Mouse (Mus musculus): ENCODE data around the gene Adamts4. TPM values are rescaled to one million over a fixed set of nuclear protein-coding genes. Genes with fewer than 3 reads are reported as not detected.

Adamts4 gene
- polyA plus RNA-seq, 1 experiment from 2014 or later = 3.0 TPM

DNA sequence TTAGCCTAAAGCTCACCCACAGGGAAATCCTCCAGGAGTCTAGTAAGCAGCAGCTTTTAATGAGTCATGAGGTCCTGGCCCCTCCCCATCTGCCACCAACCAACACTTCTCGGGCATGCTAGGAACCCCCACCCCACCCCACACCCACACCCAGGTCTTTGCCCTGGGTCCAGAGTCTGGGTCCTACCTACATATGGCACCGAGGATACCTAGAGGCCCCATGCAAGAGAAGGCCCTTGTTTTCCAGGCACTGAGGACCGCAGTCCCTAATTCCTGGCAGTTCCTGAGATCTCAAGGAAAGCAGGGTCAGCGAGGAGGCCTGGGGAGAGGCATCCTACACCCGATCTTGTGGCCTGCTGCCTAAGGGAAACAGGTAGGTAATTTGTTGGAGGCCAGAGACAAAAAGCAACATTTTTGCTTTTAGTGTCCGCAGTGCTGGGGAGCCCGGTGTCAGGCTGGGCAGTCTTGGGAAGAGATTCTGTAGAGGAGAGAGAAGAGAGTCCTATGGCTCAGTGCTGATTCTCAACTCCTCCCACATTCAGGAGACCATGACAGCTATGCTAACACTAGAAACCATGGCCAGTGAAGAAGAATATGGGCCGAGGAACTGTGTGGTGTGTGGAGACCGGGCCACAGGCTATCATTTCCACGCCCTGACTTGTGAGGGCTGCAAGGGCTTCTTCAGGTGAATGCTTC is 36.3 kb upstream of the Adamts4 start, which contains the start of gene Nr1i3:
Nr1i3 (plus strand) TSS at position 170 of the 696 bp plus-strand sequence.
- peaks cover 15% of the 10 kb centered on the region for H3K36me3 ChIP-seq (ENCODE audit: control insufficient read depth, insufficient read depth, low read length)
- 70% methylated on average over 10 of the region's 10 CpGs for WGBS
- H3K9me3 ChIP-seq (ENCODE audit: control insufficient read depth, low read length) = no peaks in the 10 kb centered on the region
- H3K9ac ChIP-seq (ENCODE audit: low read length) = no peak within 1 kb of the TSS
- no peak for ATAC-seq (ENCODE audit: insufficient number of reproducible peaks, insufficient read depth, low FRiP score, low read depth)
- H3K27me3 ChIP-seq (ENCODE audit: control insufficient read depth, insufficient read depth, low read length) = no peaks in the 10 kb centered on the region
- H3K4me2 ChIP-seq (ENCODE audit: low read length) = no peak within 1 kb of the TSS
- no peak within 1 kb of the TSS for H3K4me3 ChIP-seq (ENCODE audit: control insufficient read depth in 1 of 2, insufficient read depth in 1 of 2, low read depth in 1 of 2, low read length in 2 of 2)
- no peak within 1 kb of the TSS for H3K27ac ChIP-seq (replicated peaks in 1 of 2; ENCODE audit: control insufficient read depth in 1 of 2, insufficient read depth in 1 of 2, low read depth in 2 of 2, low read length in 2 of 2)
- peaks cover 7 to 9% of the 10 kb centered on the region in 2 experiments; a peak in 3 of 4 replicates for H3K4me1 ChIP-seq (ENCODE audit: control insufficient read depth in 2 of 2, insufficient read depth in 2 of 2, low read length in 2 of 2)

- no peak overlapping the region for H3K9ac ChIP-seq (ENCODE audit: low read length)
- H3K4me1 ChIP-seq (ENCODE audit: control insufficient read depth in 2 of 2, insufficient read depth in 2 of 2, low read length in 2 of 2) = peaks cover 7 to 11% of the 10 kb centered on the region in 2 experiments
- no peak overlapping the region for H3K27ac ChIP-seq (replicated peaks in 1 of 2; ENCODE audit: control insufficient read depth in 1 of 2, insufficient read depth in 1 of 2, low read depth in 2 of 2, low read length in 2 of 2)
- no peak for ATAC-seq (ENCODE audit: insufficient number of reproducible peaks, insufficient read depth, low FRiP score, low read depth)
- H3K4me2 ChIP-seq (ENCODE audit: low read length) = no peak overlapping the region
- H3K4me3 ChIP-seq (ENCODE audit: control insufficient read depth in 1 of 2, insufficient read depth in 1 of 2, low read depth in 1 of 2, low read length in 2 of 2) = no peak overlapping the region
- peaks cover 32% of the 10 kb centered on the region for H3K36me3 ChIP-seq (ENCODE audit: control insufficient read depth, insufficient read depth, low read length)
- no peaks in the 10 kb centered on the region for H3K9me3 ChIP-seq (ENCODE audit: control insufficient read depth, low read length)
- H3K27me3 ChIP-seq (ENCODE audit: control insufficient read depth, insufficient read depth, low read length) = no peaks in the 10 kb centered on the region
- WGBS = 68% methylated on average over 18 of the region's 18 CpGs
Measured at GRCm38 (mm10) chr1:171216241-171216955, 33.8 kb upstream of the Adamts4 start.

DNA sequence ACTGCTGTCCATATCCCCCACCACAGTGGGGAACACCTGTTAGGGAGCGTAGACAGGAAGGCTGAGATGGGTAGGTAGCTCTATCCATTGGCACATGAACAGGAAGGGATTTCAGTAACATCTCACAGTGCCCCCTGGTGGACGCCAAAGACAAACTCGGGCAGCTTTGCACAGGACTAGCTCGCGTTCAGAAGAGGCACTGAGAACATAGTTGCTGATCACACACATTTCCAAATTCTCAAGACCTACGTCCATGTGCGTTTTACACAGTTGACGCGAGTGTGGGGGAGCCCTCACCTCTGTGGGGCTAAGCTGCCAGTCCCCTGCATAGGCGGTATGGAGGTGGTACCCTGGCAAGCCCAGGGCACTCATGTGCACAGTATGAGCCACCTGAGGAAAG is 29.4 kb upstream of the Adamts4 start:
- no peaks in the 10 kb centered on the region for H3K27me3 ChIP-seq (ENCODE audit: control insufficient read depth, insufficient read depth, low read length)
- H3K9ac ChIP-seq (ENCODE audit: low read length) = 0 out of 2 replicates have a peak overlapping the region, but pooled peaks have one; percentile 80
- ATAC-seq (ENCODE audit: insufficient number of reproducible peaks, insufficient read depth, low FRiP score, low read depth) = no peak
- 9% methylated on average over 10 of the region's 10 CpGs for WGBS
- peaks cover 8 to 22% of the 10 kb centered on the region in 2 experiments for H3K4me1 ChIP-seq (ENCODE audit: control insufficient read depth in 2 of 2, insufficient read depth in 2 of 2, low read length in 2 of 2)
- H3K9me3 ChIP-seq (ENCODE audit: control insufficient read depth, low read length) = no peaks in the 10 kb centered on the region
- 0 out of 4 replicates have a peak overlapping the region, but pooled peaks of 1 of the 2 experiments have one; percentile 46 for H3K27ac ChIP-seq (replicated peaks in 1 of 2; ENCODE audit: control insufficient read depth in 1 of 2, insufficient read depth in 1 of 2, low read depth in 2 of 2, low read length in 2 of 2)
- H3K4me3 ChIP-seq (ENCODE audit: control insufficient read depth in 1 of 2, insufficient read depth in 1 of 2, low read depth in 1 of 2, low read length in 2 of 2) = peak overlapping the region; percentile 13 to 49; a peak in 2 of 4 replicates
- H3K36me3 ChIP-seq (ENCODE audit: control insufficient read depth, insufficient read depth, low read length) = peaks cover 32% of the 10 kb centered on the region
- peak overlapping the region; percentile 87 for H3K4me2 ChIP-seq (ENCODE audit: low read length)

GRCm38 (mm10) chr1:171221281-171222193 is 28.7 kb upstream of the Adamts4 start:
- no peaks in the 10 kb centered on the region for H3K9me3 ChIP-seq (ENCODE audit: control insufficient read depth, low read length)
- H3K36me3 ChIP-seq (ENCODE audit: control insufficient read depth, insufficient read depth, low read length) = peaks cover 32% of the 10 kb centered on the region
- H3K4me3 ChIP-seq (ENCODE audit: control insufficient read depth in 1 of 2, insufficient read depth in 1 of 2, low read depth in 1 of 2, low read length in 2 of 2) = peak overlapping the region; percentile 49 to 70
- H3K27me3 ChIP-seq (ENCODE audit: control insufficient read depth, insufficient read depth, low read length) = no peaks in the 10 kb centered on the region
- H3K27ac ChIP-seq (replicated peaks in 1 of 2; ENCODE audit: control insufficient read depth in 1 of 2, insufficient read depth in 1 of 2, low read depth in 2 of 2, low read length in 2 of 2) = peak overlapping the region in 1 of 2 experiments; percentile 46; a peak in 2 of 4 replicates
- peak overlapping the region; percentile 80 for H3K9ac ChIP-seq (ENCODE audit: low read length)
- ATAC-seq (ENCODE audit: insufficient number of reproducible peaks, insufficient read depth, low FRiP score, low read depth) = no peak
- H3K4me1 ChIP-seq (ENCODE audit: control insufficient read depth in 2 of 2, insufficient read depth in 2 of 2, low read length in 2 of 2) = peaks cover 5 to 17% of the 10 kb centered on the region in 2 experiments
- WGBS = 5% methylated on average over 22 of the region's 22 CpGs
- H3K4me2 ChIP-seq (ENCODE audit: low read length) = peak overlapping the region; percentile 87

GRCm38 (mm10) chr1:171222238-171223155 is 27.7 kb upstream of the Adamts4 start, which contains the start of gene Tomm40l:
Gene Tomm40l, minus strand, starts transcription at chr1:171222514.
- peak within 1 kb of the TSS; percentile 87 for H3K4me2 ChIP-seq (ENCODE audit: low read length)
- H3K9ac ChIP-seq (ENCODE audit: low read length) = peak within 1 kb of the TSS; percentile 80
- ATAC-seq (ENCODE audit: insufficient number of reproducible peaks, insufficient read depth, low FRiP score, low read depth) = peak; percentile 97
- peaks cover 5 to 16% of the 10 kb centered on the region in 2 experiments for H3K4me1 ChIP-seq (ENCODE audit: control insufficient read depth in 2 of 2, insufficient read depth in 2 of 2, low read length in 2 of 2)
- H3K36me3 ChIP-seq (ENCODE audit: control insufficient read depth, insufficient read depth, low read length) = peaks cover 31% of the 10 kb centered on the region
- WGBS = 2% methylated on average over 28 of the region's 28 CpGs
- no peaks in the 10 kb centered on the region for H3K9me3 ChIP-seq (ENCODE audit: control insufficient read depth, low read length)
- H3K4me3 ChIP-seq (ENCODE audit: control insufficient read depth in 1 of 2, insufficient read depth in 1 of 2, low read depth in 1 of 2, low read length in 2 of 2) = peak within 1 kb of the TSS; percentile 49 to 70
- no peaks in the 10 kb centered on the region for H3K27me3 ChIP-seq (ENCODE audit: control insufficient read depth, insufficient read depth, low read length)
- peak within 1 kb of the TSS; percentile 81 to 93 for H3K27ac ChIP-seq (replicated peaks in 1 of 2; ENCODE audit: control insufficient read depth in 1 of 2, insufficient read depth in 1 of 2, low read depth in 2 of 2, low read length in 2 of 2)

- 85% methylated on average over 6 of the region's 6 CpGs for WGBS
- Histone ChIP-seq H3K27me3 (ENCODE audit: control insufficient read depth, insufficient read depth, low read length) (no peaks in the 10 kb centered on the region), H3K4me1 (ENCODE audit: control insufficient read depth in 2 of 2, insufficient read depth in 2 of 2, low read length in 2 of 2) (peaks cover 5 to 16% of the 10 kb centered on the region in 2 experiments), H3K4me2 (ENCODE audit: low read length) (peak overlapping the region; percentile 87), H3K9me3 (ENCODE audit: control insufficient read depth, low read length) (no peaks in the 10 kb centered on the region), H3K36me3 (ENCODE audit: control insufficient read depth, insufficient read depth, low read length) (peaks cover 24% of the 10 kb centered on the region), H3K4me3 (ENCODE audit: control insufficient read depth in 1 of 2, insufficient read depth in 1 of 2, low read depth in 1 of 2, low read length in 2 of 2) (peak overlapping the region; percentile 35 to 49; a peak in 2 of 4 replicates), H3K27ac (replicated peaks in 1 of 2; ENCODE audit: control insufficient read depth in 1 of 2, insufficient read depth in 1 of 2, low read depth in 2 of 2, low read length in 2 of 2) (peak overlapping the region; percentile 81 to 93; a peak in 3 of 4 replicates), H3K9ac (ENCODE audit: low read length) (peak overlapping the region; percentile 68)
- no peak for ATAC-seq (ENCODE audit: insufficient number of reproducible peaks, insufficient read depth, low FRiP score, low read depth)
Measured at GRCm38 (mm10) chr1:171223168-171223567, 27.1 kb upstream of the Adamts4 start.
